Mouse (Mus musculus) megakaryocyte-erythroid progenitor cell, adult 5-6 weeks (primary cell): ENCODE data around the gene Styk1. TPM values are rescaled to one million over a fixed set of nuclear protein-coding genes. Genes with fewer than 3 reads are reported as not detected.
"Not testable (repeated sequence)": the region's sequence is repeated elsewhere in the genome, so short reads cannot be mapped to it uniquely, and the experiment has no call there.

Experiments
- ATAC-seq: replicated peaks from 2 replicates; pipeline ENCODE4 v1.8.0; 2016; ENCODE audit warnings: mild to moderate bottlenecking, inconsistent platforms; ENCODE audit not compliant: severe bottlenecking, poor library complexity, low FRiP score, low TSS enrichment
- total RNA-seq, 2 experiments: library from RNA; stranded (forward) in 1 of 2; stranded (reverse) in 1 of 2; fragments of 200-1000, 215-1000 nt in 1 of 2; fragments of >200 nt in 1 of 2; fragmentation: Nextera tagmentation in 1 of 2; gene quantifications; 2 replicates each; pipeline ENCODE4 v1.2.3; 2014 to 2017

The Styk1 gene
- total RNA-seq, 2 experiments from 2014 or later, result 0.39 to 1.6 TPM

GRCm38 (mm10) chr6:131294435-131295112 is 58.8 kb downstream of the Styk1 start:
- no peak for ATAC-seq

- ATAC-seq, result no peak
Observed at GRCm38 (mm10) chr6:131293916-131294315, 59.5 kb downstream of the Styk1 start.

GRCm38 (mm10) chr6:131292991-131293788 is 60.2 kb downstream of the Styk1 start, which contains the start of gene Magohb:
Magohb (minus strand) TSS chr6:131293244.
- ATAC-seq, result peak; percentile 70

- peak; percentile 28; the same call in 1 of the 2 replicates for ATAC-seq
Observed at GRCm38 (mm10) chr6:131292276-131292990, 61.0 kb downstream of the Styk1 start.

GRCm38 (mm10) chr6:131290430-131290829 is 63.0 kb downstream of the Styk1 start:
- ATAC-seq, result peak; percentile 71

GRCm38 (mm10) chr6:131278160-131278559 is 75.2 kb downstream of the Styk1 start:
- not testable (repeated sequence) for ATAC-seq

- ATAC-seq, result peak; percentile 94
Observed at GRCm38 (mm10) chr6:131276659-131277058, 76.7 kb downstream of the Styk1 start.

- no peak for ATAC-seq
Observed at GRCm38 (mm10) chr6:131272311-131272710, 81.1 kb downstream of the Styk1 start.

GRCm38 (mm10) chr6:131270312-131270711 is 83.1 kb downstream of the Styk1 start:
- ATAC-seq, result no peak

GRCm38 (mm10) chr6:131269599-131269998 is 83.8 kb downstream of the Styk1 start:
- ATAC-seq, result no peak

- ATAC-seq, result no peak
Observed at GRCm38 (mm10) chr6:131264175-131264574, 89.2 kb downstream of the Styk1 start.

- no peak for ATAC-seq
Observed at GRCm38 (mm10) chr6:131262778-131263177, 90.6 kb downstream of the Styk1 start.

GRCm38 (mm10) chr6:131262009-131262408 is 91.4 kb downstream of the Styk1 start:
- ATAC-seq, result no peak

Other genes starting within 250 kb of the Styk1 start
- gene Klra2, start 106.2 kb downstream of the Styk1 start, total RNA-seq (2014; fragmentation: Nextera tagmentation), result not detected in 2 replicates
- gene Klra2, start 106.2 kb downstream of the Styk1 start, total RNA-seq (2017), result not detected in 2 replicates
- gene Magohb, start 60.4 kb downstream of the Styk1 start, total RNA-seq (2014; fragmentation: Nextera tagmentation), result 51.5 and 62.2 TPM in 2 replicates
- 35.7 and 72.0 TPM in 2 replicates for gene Magohb, start 60.4 kb downstream of the Styk1 start, total RNA-seq (2017)
- gene Ybx3, start 34.9 kb upstream of the Styk1 start, total RNA-seq (2014; fragmentation: Nextera tagmentation), result 620 and 624 TPM in 2 replicates
- 689 and 900 TPM in 2 replicates for gene Ybx3, start 34.9 kb upstream of the Styk1 start, total RNA-seq (2017)
- not detected in 2 replicates for gene 5430401F13Rik, start 132.8 kb upstream of the Styk1 start, total RNA-seq (2014; fragmentation: Nextera tagmentation)
- not detected in 2 replicates for gene 5430401F13Rik, start 132.8 kb upstream of the Styk1 start, total RNA-seq (2017)
- not detected in 2 replicates for gene Gm6619, start 132.8 kb upstream of the Styk1 start, total RNA-seq (2014; fragmentation: Nextera tagmentation)
- gene Gm6619, start 132.8 kb upstream of the Styk1 start, total RNA-seq (2017), result not detected in 2 replicates